In the genomic region with DNA sequence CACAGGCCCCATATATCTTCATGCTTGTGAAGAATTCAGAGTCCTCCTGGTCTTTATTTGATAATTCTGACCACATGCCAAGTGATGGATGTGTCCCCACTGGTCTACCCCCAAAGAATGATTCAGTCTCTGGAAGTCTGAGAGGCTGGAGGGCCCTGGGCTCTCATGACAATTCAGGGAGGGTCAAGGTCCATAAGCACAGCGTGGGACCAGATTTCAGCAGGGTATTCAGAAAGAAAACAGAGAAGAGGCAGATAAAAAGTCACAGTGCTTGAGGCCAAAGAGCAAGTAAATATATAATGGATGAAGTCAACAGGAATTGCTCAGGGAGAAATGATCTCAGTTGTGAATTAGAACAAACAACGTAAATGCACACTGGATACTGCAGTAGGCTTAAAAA, we compare ENCODE assay signal across 22 mouse cellular contexts. TPM values are rescaled to one million over a fixed set of nuclear protein-coding genes. Genes with fewer than 3 reads are reported as not detected.
DNase-seq lines count a peak whose midpoint lies in the region; ATAC-seq lines count a peak whose summit lies in the region.
"Had no signal": no experiment of that assay in that cellular context is flagged by ENCODE, and none has a peak within 500 bp of the region (broad histone marks: within the 10 kb centered on the region; RNA-seq: fewer than 3 reads in every experiment).

No protein-coding gene starts in this region.

- ATAC-seq in kidney, embryonic 14.5 days (ENCODE audit: low FRiP score, low TSS enrichment) = no peak
- peak; percentile 43; the same call in 1 of the 2 replicates for ATAC-seq in liver, embryonic 13.5 days (ENCODE audit: low read depth)
- ATAC-seq: activated CD4-positive, CD25-positive, alpha-beta regulatory T cell, adult 4 months; forebrain, embryonic 15.5 days; hindbrain, postnatal 0 days; intestine, postnatal 0 days had no signal

- WGBS in kidney, embryonic 14.5 days = 67% methylated on average over 2 of the region's 2 CpGs
- WGBS in liver, embryonic 13.5 days (ENCODE audit: insufficient replicate concordance) = 55% methylated on average over 2 of the region's 2 CpGs

- no peak overlapping the region for H3K4me2 ChIP-seq in kidney, embryonic 14.5 days (replicated peaks; ENCODE audit: low read depth, low read length)
- no peak overlapping the region for H3K4me2 ChIP-seq in liver, embryonic 13.5 days
- H3K4me2 ChIP-seq: forebrain, embryonic 15.5 days; heart, embryonic 13.5 days had no signal

- H3K9me3 ChIP-seq in kidney, embryonic 14.5 days (ENCODE audit: control insufficient read depth, low read length) = no peaks in the 10 kb centered on the region
- H3K9me3 ChIP-seq in liver, embryonic 13.5 days (replicated peaks) = no peaks in the 10 kb centered on the region
- H3K9me3 ChIP-seq: embryonic facial prominence, embryonic 10.5 days; forebrain, embryonic 15.5 days; heart, embryonic 13.5 days had no signal

- no peak overlapping the region for H3K27ac ChIP-seq in kidney, embryonic 14.5 days (ENCODE audit: low read depth, low read length)
- H3K27ac ChIP-seq in liver, embryonic 13.5 days = no peak overlapping the region
- H3K27ac ChIP-seq: embryonic facial prominence, embryonic 10.5 days; forebrain, embryonic 15.5 days; heart, embryonic 13.5 days; hindbrain, postnatal 0 days had no signal

- no peak overlapping the region for H3K9ac ChIP-seq in kidney, embryonic 14.5 days (ENCODE audit: low read depth, low read length)
- no peak overlapping the region for H3K9ac ChIP-seq in liver, embryonic 13.5 days
- H3K9ac ChIP-seq: forebrain, embryonic 15.5 days; heart, embryonic 13.5 days had no signal

- no peak overlapping the region for H3K4me3 ChIP-seq in kidney, embryonic 14.5 days (ENCODE audit: low read length)
- H3K4me3 ChIP-seq in liver, embryonic 13.5 days (replicated peaks) = no peak overlapping the region
- H3K4me3 ChIP-seq: embryonic facial prominence, embryonic 10.5 days; forebrain, embryonic 15.5 days; heart, embryonic 13.5 days had no signal

- no peaks in the 10 kb centered on the region for H3K4me1 ChIP-seq in kidney, embryonic 14.5 days (ENCODE audit: control insufficient read depth, insufficient read depth, low read length)
- peaks cover 6% of the 10 kb centered on the region; the same call in 1 of the 2 replicates for H3K4me1 ChIP-seq in liver, embryonic 13.5 days (replicated peaks)

- no peaks in the 10 kb centered on the region for H3K27me3 ChIP-seq in kidney, embryonic 14.5 days (ENCODE audit: control insufficient read depth, insufficient read depth, low read length)
- no peaks in the 10 kb centered on the region for H3K27me3 ChIP-seq in liver, embryonic 13.5 days
- H3K27me3 ChIP-seq: forebrain, embryonic 15.5 days; heart, embryonic 13.5 days had no signal

- no peaks in the 10 kb centered on the region for H3K36me3 ChIP-seq in kidney, embryonic 14.5 days (ENCODE audit: control insufficient read depth, insufficient read depth, low read length)
- H3K36me3 ChIP-seq in liver, embryonic 13.5 days = no peaks in the 10 kb centered on the region
- H3K36me3 ChIP-seq: embryonic facial prominence, embryonic 10.5 days; forebrain, embryonic 15.5 days; heart, embryonic 13.5 days had no signal

- peak; percentile 37 to 53 for DNase-seq in kidney, adult 8-10 months
- peak; percentile 30 to 42 for DNase-seq in kidney, postnatal 25 days
- no peak for DNase-seq in liver, embryonic 13.5 days
- DNase-seq in yolk sac, embryonic 10.5 days (ENCODE audit: low spot score) = peak; percentile 69
- DNase-seq in gastrocnemius, adult 18-20 months (ENCODE audit: low spot score) = no peak
- DNase-seq in layer of hippocampus, adult 11-12 months (ENCODE audit: low spot score) = no peak
- DNase-seq: adrenal gland, adult 8-10 months; cerebellum, adult 18-20 months; cerebellum, postnatal 14 days; gastrocnemius, postnatal 10 days; heart, adult 18-20 months; heart, postnatal 14 days; layer of hippocampus, adult 9-11 months; lung, postnatal 4 days; thymus, postnatal 25 days had no signal

RNA-seq across cellular contexts. Expression of gene Rdx, which starts 15.5 kb away (rescaled TPM):
- polyA plus RNA-seq in kidney, embryonic 14.5 days (2014; fragmentation: Nextera tagmentation; extraction: Ambion mirVana) = 158 and 184 TPM in 2 replicates
- 74.7 and 93.0 TPM in 2 replicates for polyA plus RNA-seq in liver, embryonic 13.5 days (2015; fragmentation: Nextera tagmentation; extraction: Ambion mirVana)
- total RNA-seq in gastrocnemius, adult 18-20 months (2021) = 100 to 1,000 TPM; 119 TPM

Comparison
In these comparisons a context has a peak if more than half of its experiments do, and no peak if none do; other contexts are left out.
1. DNase-seq: peak in kidney, adult 8-10 months (2 of 2), kidney, postnatal 25 days (2 of 2) and yolk sac, embryonic 10.5 days (single experiment); none in liver, embryonic 13.5 days (single experiment), gastrocnemius, adult 18-20 months (single experiment) and layer of hippocampus, adult 11-12 months (single experiment).